Mouse (Mus musculus) cortical plate, adult 2 months (tissue): ENCODE measurements around the gene Smarcd3. TPM values are rescaled to one million over a fixed set of nuclear protein-coding genes. Genes with fewer than 3 reads are reported as not detected.
"Not testable (repeated sequence)": the region's sequence is repeated elsewhere in the genome, so short reads cannot be mapped to it uniquely, and the experiment has no call there.

Source experiments
- H3K27ac ChIP-seq: fragments of 200-500 bp; 2 replicates; pipeline ENCODE4 v1.5.1; 2012; ENCODE audit warnings: low read length, control low read depth, inconsistent platforms; ENCODE audit not compliant: insufficient read depth
- H3K4me1 ChIP-seq: fragments of 200-500 bp; 2 replicates; pipeline ENCODE4 v1.6.1; 2011; ENCODE audit warnings: low read length; ENCODE audit not compliant: control insufficient read depth, insufficient read depth
- H3K4me3 ChIP-seq: fragments of 200-500 bp; 2 replicates; pipeline ENCODE4 v1.5.1; 2011; ENCODE audit warnings: mild to moderate bottlenecking, low read length, control low read depth; ENCODE audit not compliant: insufficient read depth
- CTCF ChIP-seq: fragments of 200-500 bp; IDR thresholded peaks from 2 replicates; pipeline ENCODE4 v1.5.1; 2011; ENCODE audit warnings: mild to moderate bottlenecking, control low read depth, low read length; ENCODE audit not compliant: insufficient read depth; ENCODE audit errors: extremely low read depth
- POLR2A ChIP-seq: fragments of 200-500 bp; IDR thresholded peaks from 2 replicates; pipeline ENCODE4 v1.6.1; 2011; ENCODE audit warnings: mild to moderate bottlenecking, low read length, control low read depth; ENCODE audit not compliant: insufficient read depth; ENCODE audit errors: extremely low read depth
- polyA plus RNA-seq: library from polyadenylated mRNA; depleted of rRNA; stranded (reverse); fragments of >200 nt; gene quantifications from 2 replicates; pipeline ENCODE4 v1.2.3, GENCODE M21; 2012; rRNA removed

Gene Smarcd3
- polyA plus RNA-seq, 1 experiment = 97.9 TPM

GRCm38 (mm10) chr5:24576801-24577182 lies 47.4 kb downstream of the Smarcd3 start:
- H3K4me1 ChIP-seq = no peaks in the 10 kb centered on the region
- TF ChIP-seq POLR2A (no peak), CTCF (no peak)
- peak overlapping the region; percentile 54 for H3K4me3 ChIP-seq
- no peak overlapping the region for H3K27ac ChIP-seq

GRCm38 (mm10) chr5:24575948-24576347 lies 48.3 kb downstream of the Smarcd3 start:
- TF ChIP-seq CTCF = no peak
- Histone ChIP-seq H3K4me1 (no peaks in the 10 kb centered on the region), H3K4me3 (no peak overlapping the region; the same call in 1 of the 2 replicates), H3K27ac (no peak overlapping the region)

GRCm38 (mm10) chr5:24556709-24557108 lies 67.5 kb downstream of the Smarcd3 start, which contains the start of gene 4931409K22Rik:
Gene 4931409K22Rik (minus strand): TSS chr5:24556809.
- no peak within 1 kb of the TSS for H3K4me3 ChIP-seq

GRCm38 (mm10) chr5:24555335-24555734 lies 68.9 kb downstream of the Smarcd3 start:
- H3K27ac ChIP-seq, H3K4me1 ChIP-seq, H3K4me3 ChIP-seq: not testable (repeated sequence)

More at GRCm38 (mm10) chr5:24556709-24557108, 67.5 kb downstream of the Smarcd3 start, which contains the start of gene 4931409K22Rik:
- H3K4me1 ChIP-seq = no peaks in the 10 kb centered on the region
- TF ChIP-seq CTCF (no peak), POLR2A (no peak)
- no peak within 1 kb of the TSS for H3K27ac ChIP-seq

GRCm38 (mm10) chr5:24553621-24554244 lies 70.5 kb downstream of the Smarcd3 start:
- no peak for TF ChIP-seq CTCF
- no peak for TF ChIP-seq POLR2A
- no peak overlapping the region for H3K27ac ChIP-seq
- H3K4me3 ChIP-seq = no peak overlapping the region
- H3K4me1 ChIP-seq = peaks cover 4% of the 10 kb centered on the region

- Histone ChIP-seq H3K4me1 (peaks cover 4% of the 10 kb centered on the region), H3K27ac (no peak overlapping the region), H3K4me3 (no peak overlapping the region)
- TF ChIP-seq CTCF (no peak), POLR2A (no peak)
Measured at GRCm38 (mm10) chr5:24551317-24551688, 72.9 kb downstream of the Smarcd3 start.

- Histone ChIP-seq H3K4me3 (no peak overlapping the region), H3K27ac (no peak overlapping the region), H3K4me1 (peaks cover 4% of the 10 kb centered on the region)
- TF ChIP-seq CTCF (no peak), POLR2A (no peak)
Measured at GRCm38 (mm10) chr5:24550598-24551316, 73.5 kb downstream of the Smarcd3 start.

GRCm38 (mm10) chr5:24542643-24543042 lies 81.6 kb downstream of the Smarcd3 start:
- H3K4me3 ChIP-seq = no peak overlapping the region
- no peak for TF ChIP-seq CTCF
- TF ChIP-seq POLR2A = no peak

GRCm38 (mm10) chr5:24541144-24541569 lies 83.1 kb downstream of the Smarcd3 start:
- no peak overlapping the region for H3K27ac ChIP-seq
- H3K4me1 ChIP-seq = peaks cover 2% of the 10 kb centered on the region; the same call in 1 of the 2 replicates
- no peak overlapping the region for H3K4me3 ChIP-seq
- TF ChIP-seq POLR2A (no peak), CTCF (no peak)

More at GRCm38 (mm10) chr5:24542643-24543042, 81.6 kb downstream of the Smarcd3 start:
- Histone ChIP-seq H3K4me1 (peaks cover 2% of the 10 kb centered on the region; the same call in 1 of the 2 replicates), H3K27ac (no peak overlapping the region)

Other genes with a start within 250 kb of the Smarcd3 start
- gene Atg9b, start 232.3 kb downstream of the Smarcd3 start, polyA plus RNA-seq = 4.0 and 4.1 TPM in 2 replicates
- gene Abcb8, start 230.7 kb downstream of the Smarcd3 start, polyA plus RNA-seq = 54.8 and 57.3 TPM in 2 replicates
- 0.44 and 0.70 TPM in 2 replicates for gene Asic3, start 211.0 kb downstream of the Smarcd3 start, polyA plus RNA-seq
- gene Cdk5, start 200.9 kb downstream of the Smarcd3 start, polyA plus RNA-seq = 232 TPM in 2 replicates
- 36.5 and 39.9 TPM in 2 replicates for gene Slc4a2, start 200.6 kb downstream of the Smarcd3 start, polyA plus RNA-seq
- gene Fastk, start 179.1 kb downstream of the Smarcd3 start, polyA plus RNA-seq = 237 and 255 TPM in 2 replicates
- gene Tmub1, start 176.6 kb downstream of the Smarcd3 start, polyA plus RNA-seq = 48.7 and 49.0 TPM in 2 replicates
- 438 and 458 TPM in 2 replicates for gene Agap3, start 172.2 kb downstream of the Smarcd3 start, polyA plus RNA-seq
- 0.04 and 0.06 TPM in 2 replicates for gene Gbx1, start 97.2 kb downstream of the Smarcd3 start, polyA plus RNA-seq
- 0.40 and 0.42 TPM in 2 replicates for gene Asb10, start 83.4 kb downstream of the Smarcd3 start, polyA plus RNA-seq
- 0.04 and 0.11 TPM in 2 replicates for gene 4931409K22Rik, start 67.6 kb downstream of the Smarcd3 start, polyA plus RNA-seq
- gene Abcf2, start 46.9 kb downstream of the Smarcd3 start, polyA plus RNA-seq = 83.6 and 87.1 TPM in 2 replicates
- 55.1 and 62.2 TPM in 2 replicates for gene Chpf2, start 37.7 kb downstream of the Smarcd3 start, polyA plus RNA-seq
- gene Nub1, start 61.1 kb upstream of the Smarcd3 start, polyA plus RNA-seq = 76.6 and 81.2 TPM in 2 replicates
- gene Wdr86, start 106.3 kb upstream of the Smarcd3 start, polyA plus RNA-seq = 0.55 and 1.1 TPM in 2 replicates
- 0.92 and 1.5 TPM in 2 replicates for gene Crygn, start 133.6 kb upstream of the Smarcd3 start, polyA plus RNA-seq
- 103 and 104 TPM in 2 replicates for gene Rheb, start 218.2 kb upstream of the Smarcd3 start, polyA plus RNA-seq